Mouse (Mus musculus) heart, postnatal 0 days (tissue): ENCODE results near the gene Degs1.

Experiments used
- CTCF ChIP-seq: IDR thresholded peaks from 2 replicates; pipeline ENCODE4 v1.5.1; 2016; ENCODE audit warnings: antibody characterized with exemption, control low read depth, low read depth
- EP300 ChIP-seq: IDR thresholded peaks from 2 replicates; pipeline ENCODE4 v1.6.1; 2016; ENCODE audit warnings: antibody characterized with exemption, low read depth

- TF ChIP-seq CTCF (no peak), EP300 (no peak)
Measured at GRCm38 (mm10) chr1:182297821-182298220, 15.2 kb upstream of the Degs1 start.
